Mouse (Mus musculus) heart, adult 18-20 months (tissue): Measurements from ENCODE around the gene Pgpep1. TPM values are rescaled to one million over a fixed set of nuclear protein-coding genes. Genes with fewer than 3 reads are reported as not detected.

Experiments used
- total RNA-seq, 2 experiments: library from RNA; stranded (reverse); gene quantifications; 2 replicates each; pipeline ENCODE4 v1.2.3; 2021

Gene Pgpep1
- total RNA-seq, 2 experiments from 2014 or later: 40.5 to 41.1 TPM

Other genes starting within 250 kb of the Pgpep1 start
- gene Crtc1, start 220.8 kb downstream of the Pgpep1 start, total RNA-seq: 1 to 10 TPM; 7.8 to 9.0 TPM
- 1 to 10 TPM; 8.4 to 9.7 TPM for gene Klhl26, start 183.4 kb downstream of the Pgpep1 start, total RNA-seq
- not detected for gene Tmem59l, start 173.0 kb downstream of the Pgpep1 start, total RNA-seq
- under 1 TPM; 0.20 to 0.62 TPM for gene Crlf1, start 167.2 kb downstream of the Pgpep1 start, total RNA-seq
- 100 to 1,000 TPM; 113 to 128 TPM for gene Rex1bd, start 153.6 kb downstream of the Pgpep1 start, total RNA-seq
- gene Uba52, start 149.6 kb downstream of the Pgpep1 start, total RNA-seq: 1,000 to 10,000 TPM; 1,328 to 1,514 TPM
- gene Fkbp8, start 132.7 kb downstream of the Pgpep1 start, total RNA-seq: 100 to 1,000 TPM; 120 to 129 TPM
- 100 to 1,000 TPM in 1 of 2 experiments, 10 to 100 TPM in 1; 92.4 to 107 TPM for gene Kxd1, start 132.4 kb downstream of the Pgpep1 start, total RNA-seq
- gene Ell, start 120.9 kb downstream of the Pgpep1 start, total RNA-seq: 10 to 100 TPM; 10.9 to 12.0 TPM
- 10 to 100 TPM; 15.4 to 28.2 TPM for gene Isyna1, start 66.0 kb downstream of the Pgpep1 start, total RNA-seq
- gene Ssbp4, start 51.5 kb downstream of the Pgpep1 start, total RNA-seq: 10 to 100 TPM; 29.9 to 35.7 TPM
- 1 to 10 TPM; 1.6 to 2.5 TPM for gene Lrrc25, start 44.2 kb downstream of the Pgpep1 start, total RNA-seq
- 1 to 10 TPM; 1.4 to 2.0 TPM for gene Gdf15, start 27.9 kb downstream of the Pgpep1 start, total RNA-seq
- gene Lsm4, start 12.9 kb upstream of the Pgpep1 start, total RNA-seq: 10 to 100 TPM; 66.7 to 73.1 TPM
- 100 to 1,000 TPM; 129 to 138 TPM for gene Jund, start 38.6 kb upstream of the Pgpep1 start, total RNA-seq
- under 1 TPM in 1 of 2 experiments, not detected in 1; 0.05 TPM for gene Iqcn, start 43.1 kb upstream of the Pgpep1 start, total RNA-seq
- gene Gm3336, start 58.2 kb upstream of the Pgpep1 start, total RNA-seq: not detected
- gene Pde4c, start 63.3 kb upstream of the Pgpep1 start, total RNA-seq: 1 to 10 TPM; 1.4 to 2.0 TPM
- 10 to 100 TPM; 40.3 to 49.2 TPM for gene Rab3a, start 94.3 kb upstream of the Pgpep1 start, total RNA-seq
- gene Mpv17l2, start 100.6 kb upstream of the Pgpep1 start, total RNA-seq: 10 to 100 TPM; 26.9 to 27.5 TPM
- gene Pik3r2, start 116.3 kb upstream of the Pgpep1 start, total RNA-seq: 10 to 100 TPM; 19.7 to 21.4 TPM
- 1 to 10 TPM; 6.8 to 9.8 TPM for gene Mast3, start 144.7 kb upstream of the Pgpep1 start, total RNA-seq
- gene Il12rb1, start 148.1 kb upstream of the Pgpep1 start, total RNA-seq: under 1 TPM; 0.15 to 0.31 TPM
- 10 to 100 TPM; 14.8 to 29.0 TPM for gene Arrdc2, start 179.3 kb upstream of the Pgpep1 start, total RNA-seq
- gene Kcnn1, start 202.9 kb upstream of the Pgpep1 start, total RNA-seq: 10 to 100 TPM; 13.7 to 14.4 TPM
- gene Ccdc124, start 213.5 kb upstream of the Pgpep1 start, total RNA-seq: 10 to 100 TPM; 42.4 to 46.2 TPM
- gene Slc5a5, start 232.4 kb upstream of the Pgpep1 start, total RNA-seq: not detected
- gene Rpl18a, start 237.0 kb upstream of the Pgpep1 start, total RNA-seq: 1,000 to 10,000 TPM; 1,029 to 1,075 TPM
- 10 to 100 TPM; 18.9 to 19.8 TPM for gene Map1s, start 245.5 kb upstream of the Pgpep1 start, total RNA-seq